Mouse (Mus musculus): ENCODE data around the gene Gpx3. TPM values are rescaled to one million over a fixed set of nuclear protein-coding genes. Genes with fewer than 3 reads are reported as not detected.
A peak's percentile ranks its signal among the peaks of the same experiment; 100 is the strongest.

Gpx3 gene
- polyA plus RNA-seq, 1 experiment from 2014 or later, result 20.9 TPM

DNA sequence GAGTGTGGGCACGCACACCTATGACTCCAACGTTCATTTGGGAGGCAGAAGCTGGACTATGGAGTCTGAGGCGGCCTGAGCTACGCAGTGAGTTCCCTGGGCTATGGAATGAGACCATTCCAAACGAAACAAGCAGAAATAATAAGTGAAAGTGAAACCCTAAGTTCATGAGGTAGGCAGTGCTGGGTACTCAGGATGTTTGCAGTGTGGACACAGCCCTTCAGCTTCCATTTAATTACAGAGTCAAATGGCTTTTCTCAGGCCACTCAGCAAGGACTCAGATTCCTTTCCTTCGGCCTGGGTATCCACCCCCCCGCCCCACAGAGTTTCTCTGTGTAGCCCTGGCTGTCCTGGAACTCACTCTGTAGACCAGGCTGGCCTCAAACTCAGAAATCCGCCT, 27.5 kb downstream of the Gpx3 start:
- Histone ChIP-seq H3K27me3 (no peaks in the 10 kb centered on the region), H3K4me1 (replicated peaks) (no peaks in the 10 kb centered on the region), H3K4me2 (no peak overlapping the region), H3K4me3 (replicated peaks) (no peak overlapping the region), H3K27ac (no peak overlapping the region), H3K36me3 (peaks cover 60% of the 10 kb centered on the region), H3K9ac (no peak overlapping the region), H3K9me3 (replicated peaks) (no peaks in the 10 kb centered on the region)
- no peak for DNase-seq
- ATAC-seq (ENCODE audit: low read depth), result no peak
- WGBS (ENCODE audit: insufficient replicate concordance), result 67% methylated on average over 8 of the region's 8 CpGs

DNA sequence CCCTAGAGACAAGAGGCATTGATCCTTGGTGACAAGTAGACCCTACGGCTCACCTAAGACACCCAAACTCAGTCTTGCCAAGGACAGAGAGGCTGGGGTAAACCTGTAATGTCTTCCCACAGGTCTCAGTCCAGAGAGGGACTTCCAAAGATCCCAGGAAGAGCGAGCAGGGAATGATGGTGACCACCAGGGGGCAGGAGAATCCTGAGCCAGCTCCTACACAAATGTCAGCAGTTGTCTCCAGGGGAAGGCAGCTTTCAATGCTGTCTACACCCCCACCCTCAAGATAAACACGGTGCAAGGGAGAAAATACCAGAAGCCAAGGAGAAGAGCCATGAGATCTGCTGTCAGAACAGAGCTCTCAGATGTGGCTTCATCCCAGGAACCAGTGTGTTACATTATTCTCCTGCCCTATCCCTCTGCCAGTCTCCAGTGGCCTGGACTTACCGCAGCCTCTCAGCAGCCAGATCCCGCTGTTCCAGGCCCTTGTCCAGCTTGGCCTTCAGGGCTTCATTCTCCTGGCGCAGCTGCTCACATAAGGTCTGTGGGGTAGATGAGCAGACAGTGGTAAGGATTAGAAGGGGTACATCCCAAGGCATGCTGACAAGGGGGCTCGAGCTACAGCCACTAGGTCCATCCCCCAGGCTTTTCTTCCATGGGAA, 28.2 kb downstream of the Gpx3 start:
- H3K4me3 ChIP-seq (replicated peaks), result no peak overlapping the region
- no peak overlapping the region for H3K27ac ChIP-seq
- peaks cover 60% of the 10 kb centered on the region for H3K36me3 ChIP-seq
- ATAC-seq (ENCODE audit: low read depth) (no peak), DNase-seq (no peak)
- no peak overlapping the region for H3K4me2 ChIP-seq
- WGBS (ENCODE audit: insufficient replicate concordance), result 61% methylated on average over 7 of the region's 7 CpGs
- H3K9me3 ChIP-seq (replicated peaks), result no peaks in the 10 kb centered on the region
- no peaks in the 10 kb centered on the region for H3K27me3 ChIP-seq
- no peak overlapping the region for H3K9ac ChIP-seq
- H3K4me1 ChIP-seq (replicated peaks), result no peaks in the 10 kb centered on the region

DNA sequence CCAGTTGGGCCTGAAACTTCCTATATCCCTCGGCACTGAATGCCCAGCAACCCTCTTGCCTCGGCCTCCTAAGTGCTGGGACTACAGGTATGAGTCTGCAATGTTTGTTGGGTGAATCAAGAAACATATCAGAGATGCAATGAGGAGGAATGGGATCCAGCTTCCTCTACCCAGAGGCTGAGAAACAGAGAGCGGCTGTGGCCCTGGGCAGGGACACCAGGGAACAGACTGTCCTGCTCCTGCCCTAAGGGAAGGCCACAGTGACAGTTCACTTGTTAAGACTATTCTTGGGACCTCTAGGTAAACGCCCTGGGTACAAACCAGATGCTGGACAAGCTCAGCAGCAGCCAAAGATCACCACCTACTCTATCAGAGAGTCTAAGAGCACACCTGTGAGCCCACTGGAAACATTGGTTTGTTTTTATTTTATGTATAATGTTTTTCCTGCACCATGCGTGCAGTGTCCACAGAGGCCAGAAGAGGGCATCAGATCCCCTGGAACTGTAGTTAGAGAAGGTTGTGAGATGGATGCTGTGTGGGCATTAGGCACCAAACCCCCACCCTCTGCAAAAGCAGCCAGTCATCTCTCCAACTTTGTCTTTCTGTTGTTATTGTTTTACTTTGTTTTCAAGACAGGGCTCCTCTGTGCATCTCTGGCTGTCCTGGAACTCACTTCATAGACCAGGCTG, 29.3 kb downstream of the Gpx3 start:
- ATAC-seq (ENCODE audit: low read depth), result no peak
- no peak for DNase-seq
- Histone ChIP-seq H3K9ac (no peak overlapping the region), H3K4me3 (replicated peaks) (no peak overlapping the region), H3K27ac (no peak overlapping the region), H3K4me2 (no peak overlapping the region), H3K27me3 (no peaks in the 10 kb centered on the region), H3K4me1 (replicated peaks) (peaks cover 8% of the 10 kb centered on the region), H3K9me3 (replicated peaks) (no peaks in the 10 kb centered on the region), H3K36me3 (peaks cover 52% of the 10 kb centered on the region)
- WGBS (ENCODE audit: insufficient replicate concordance), result 52% methylated on average over 5 of the region's 5 CpGs

DNA sequence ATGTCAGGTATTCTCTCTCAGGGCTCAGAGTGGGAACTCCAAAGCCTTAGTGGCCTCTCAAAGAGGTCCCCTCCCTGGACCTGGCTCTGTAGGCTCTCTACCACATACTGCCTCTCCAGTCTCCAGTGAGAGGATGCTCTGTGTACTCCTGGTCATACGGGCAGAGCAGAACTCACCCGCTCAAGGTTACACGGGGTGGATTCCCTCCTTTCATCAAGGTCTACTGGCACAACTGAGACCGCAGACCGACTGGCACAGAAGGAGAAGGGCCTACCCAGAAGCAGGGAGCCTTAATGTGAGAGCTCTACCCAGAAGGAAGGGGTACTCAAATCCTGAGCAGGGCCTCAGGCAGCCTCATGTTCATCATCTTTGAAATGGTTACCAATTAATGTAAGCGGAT, 30.3 kb downstream of the Gpx3 start:
- Histone ChIP-seq H3K36me3 (peaks cover 43% of the 10 kb centered on the region), H3K9ac (no peak overlapping the region), H3K27ac (no peak overlapping the region), H3K27me3 (no peaks in the 10 kb centered on the region), H3K9me3 (replicated peaks) (no peaks in the 10 kb centered on the region), H3K4me2 (no peak overlapping the region), H3K4me1 (replicated peaks) (peaks cover 13% of the 10 kb centered on the region), H3K4me3 (replicated peaks) (no peak overlapping the region)
- WGBS (ENCODE audit: insufficient replicate concordance), result 85% methylated on average over 6 of the region's 6 CpGs
- no peak for ATAC-seq (ENCODE audit: low read depth)
- DNase-seq, result no peak

DNA sequence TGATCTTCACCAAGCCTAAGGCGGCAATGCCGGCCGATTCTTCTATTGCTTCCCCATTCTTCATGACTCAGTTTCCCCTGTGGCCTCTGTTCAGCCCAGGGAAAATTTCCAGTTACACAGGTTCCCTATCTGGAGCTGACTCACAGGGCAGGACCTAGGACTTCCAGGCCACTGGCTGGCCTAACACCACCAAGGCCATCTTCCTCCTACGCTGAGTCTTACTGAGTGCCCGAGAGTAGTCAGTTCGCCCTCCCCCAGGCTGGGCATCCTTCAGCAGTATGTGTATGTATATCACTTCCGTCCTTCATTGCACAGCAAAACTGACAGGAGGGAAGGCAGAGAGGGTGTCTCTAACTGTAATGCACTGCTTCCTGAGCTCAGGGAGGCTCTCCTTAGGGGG, 31.9 kb downstream of the Gpx3 start:
- no peak for ATAC-seq (ENCODE audit: low read depth)
- H3K36me3 ChIP-seq, result peaks cover 33% of the 10 kb centered on the region
- DNase-seq, result no peak
- 71% methylated on average over 7 of the region's 7 CpGs for WGBS (ENCODE audit: insufficient replicate concordance)
- peaks cover 16% of the 10 kb centered on the region for H3K4me1 ChIP-seq (replicated peaks)
- H3K9me3 ChIP-seq (replicated peaks), result no peaks in the 10 kb centered on the region
- no peak overlapping the region for H3K4me3 ChIP-seq (replicated peaks)
- no peaks in the 10 kb centered on the region for H3K27me3 ChIP-seq
- H3K27ac ChIP-seq, result no peak overlapping the region
- H3K9ac ChIP-seq, result no peak overlapping the region
- no peak overlapping the region for H3K4me2 ChIP-seq

DNA sequence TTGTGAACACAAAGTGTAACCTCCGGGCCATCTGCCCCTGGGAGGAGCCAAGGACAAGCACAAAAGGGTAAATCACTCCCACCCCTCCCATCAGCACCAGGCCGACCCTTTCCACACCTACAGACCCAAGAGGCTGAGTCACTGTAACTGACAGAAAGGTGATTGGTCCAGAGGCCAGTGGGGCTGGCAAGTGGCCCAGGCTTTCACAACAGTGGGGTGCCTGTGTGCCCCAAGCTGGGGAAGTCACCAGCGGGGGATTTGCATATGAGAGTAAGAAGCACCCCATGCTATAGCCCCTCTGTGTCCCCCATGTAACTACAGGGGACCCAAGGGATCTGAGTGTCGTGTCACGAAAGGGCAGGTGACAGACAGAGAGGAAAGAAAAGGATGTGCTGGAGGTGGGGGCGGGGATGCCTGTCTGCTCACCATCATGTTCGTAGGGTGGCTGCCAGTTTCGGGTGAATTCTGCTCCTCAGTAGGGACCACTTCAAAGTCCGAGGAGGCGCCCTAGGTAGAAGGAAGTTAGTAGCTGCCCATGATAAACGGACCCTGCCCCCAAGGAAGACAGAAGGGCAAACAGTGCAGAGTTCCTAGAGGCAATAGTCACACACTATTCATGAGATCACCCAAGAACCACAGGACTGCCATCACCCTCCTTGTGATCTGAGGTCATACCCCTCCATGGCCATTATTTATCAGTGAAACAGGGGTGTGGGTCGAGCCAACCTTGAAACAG, 34.0 kb downstream of the Gpx3 start:
- ATAC-seq (ENCODE audit: low read depth) (peak; percentile 41; the same call in 1 of the 2 replicates), DNase-seq (no peak)
- H3K9ac ChIP-seq, result no peak overlapping the region
- H3K4me3 ChIP-seq (replicated peaks), result no peak overlapping the region
- H3K36me3 ChIP-seq, result peaks cover 20% of the 10 kb centered on the region
- peaks cover 19% of the 10 kb centered on the region for H3K4me1 ChIP-seq (replicated peaks)
- H3K9me3 ChIP-seq (replicated peaks), result no peaks in the 10 kb centered on the region
- no peak overlapping the region for H3K27ac ChIP-seq
- H3K27me3 ChIP-seq, result no peaks in the 10 kb centered on the region
- H3K4me2 ChIP-seq, result no peak overlapping the region
- 47% methylated on average over 12 of the region's 12 CpGs for WGBS (ENCODE audit: insufficient replicate concordance)

DNA sequence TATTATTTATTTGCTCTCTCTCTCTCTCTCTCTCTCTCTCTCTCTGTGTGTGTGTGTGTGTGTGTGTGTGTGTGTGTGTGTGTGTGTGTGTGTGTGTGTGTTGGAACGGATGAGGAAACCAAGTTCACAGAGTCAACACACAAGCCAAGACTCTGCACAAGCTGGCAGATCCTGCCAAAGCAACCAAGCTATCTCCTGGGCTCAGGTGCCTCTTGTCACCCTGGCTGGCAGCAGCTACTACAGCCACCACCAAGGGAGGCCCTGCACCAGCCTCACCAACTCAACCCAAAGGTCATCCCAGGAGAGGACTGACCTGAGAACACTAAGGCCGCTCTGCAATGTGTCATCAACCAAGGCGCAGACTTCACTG, 34.5 kb downstream of the Gpx3 start:
- H3K4me1 ChIP-seq (replicated peaks), result peaks cover 19% of the 10 kb centered on the region
- no peaks in the 10 kb centered on the region for H3K9me3 ChIP-seq (replicated peaks)
- no peak overlapping the region for H3K4me3 ChIP-seq (replicated peaks)
- H3K9ac ChIP-seq, result no peak overlapping the region
- ATAC-seq (ENCODE audit: low read depth) (no peak), DNase-seq (no peak)
- no peaks in the 10 kb centered on the region for H3K27me3 ChIP-seq
- peaks cover 19% of the 10 kb centered on the region for H3K36me3 ChIP-seq
- 71% methylated on average over 2 of the region's 3 CpGs for WGBS (ENCODE audit: insufficient replicate concordance)
- H3K4me2 ChIP-seq, result no peak overlapping the region
- no peak overlapping the region for H3K27ac ChIP-seq

DNA sequence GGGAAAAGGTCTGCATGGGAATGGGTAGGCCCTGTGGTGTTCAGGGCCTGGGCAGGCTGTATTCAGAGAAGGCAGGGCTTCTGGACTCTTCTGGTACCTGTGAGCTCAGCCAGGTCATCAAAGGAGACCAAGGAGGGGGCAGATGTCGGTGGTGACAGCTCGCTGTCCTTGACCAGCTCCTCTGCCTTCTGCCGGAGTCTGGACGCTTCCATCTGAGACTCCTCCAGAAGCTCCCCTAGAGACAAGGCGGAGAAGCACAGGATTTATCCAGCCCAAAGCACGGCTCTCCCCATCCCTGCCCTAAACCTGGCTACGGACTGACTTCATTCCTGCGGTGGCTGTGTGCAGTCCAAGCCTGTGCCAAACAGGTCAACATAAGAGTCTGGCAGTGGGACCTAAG, 37.2 kb downstream of the Gpx3 start:
- Histone ChIP-seq H3K36me3 (0 out of 2 replicates have a peak, but pooled peaks cover 3% of the 10 kb centered on the region), H3K9me3 (replicated peaks) (no peaks in the 10 kb centered on the region), H3K4me2 (no peak overlapping the region), H3K27me3 (no peaks in the 10 kb centered on the region), H3K27ac (no peak overlapping the region), H3K4me1 (replicated peaks) (peaks cover 19% of the 10 kb centered on the region), H3K4me3 (replicated peaks) (no peak overlapping the region), H3K9ac (no peak overlapping the region)
- DNase-seq (no peak), ATAC-seq (ENCODE audit: low read depth) (no peak)
- WGBS (ENCODE audit: insufficient replicate concordance), result 85% methylated on average over 8 of the region's 8 CpGs

DNA sequence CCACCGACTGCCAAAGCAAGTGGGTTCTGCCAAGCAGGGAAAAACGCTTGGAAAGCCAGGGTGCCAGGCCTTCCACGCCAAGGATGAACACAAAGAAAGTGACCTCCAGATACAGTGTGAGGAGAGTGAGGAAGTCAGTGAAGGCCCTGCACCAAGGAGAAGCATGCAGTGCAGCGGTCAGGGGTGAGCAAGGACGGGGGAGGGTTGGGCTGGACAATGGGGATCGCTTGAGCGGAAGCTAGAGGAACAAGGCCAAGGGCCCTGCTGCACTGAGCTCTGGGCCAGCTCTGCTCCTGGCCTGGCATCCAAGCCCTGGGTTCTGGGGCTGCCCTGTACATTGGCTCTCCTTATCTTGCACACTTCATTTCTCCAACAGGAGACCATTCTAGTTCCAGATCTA, 37.8 kb downstream of the Gpx3 start:
- Histone ChIP-seq H3K4me1 (replicated peaks) (peaks cover 19% of the 10 kb centered on the region), H3K9ac (no peak overlapping the region), H3K4me2 (no peak overlapping the region), H3K4me3 (replicated peaks) (no peak overlapping the region), H3K27me3 (no peaks in the 10 kb centered on the region), H3K9me3 (replicated peaks) (no peaks in the 10 kb centered on the region), H3K36me3 (0 out of 2 replicates have a peak, but pooled peaks cover 3% of the 10 kb centered on the region), H3K27ac (no peak overlapping the region)
- ATAC-seq (ENCODE audit: low read depth), result no peak
- DNase-seq, result no peak
- 63% methylated on average over 7 of the region's 7 CpGs for WGBS (ENCODE audit: insufficient replicate concordance)

DNA sequence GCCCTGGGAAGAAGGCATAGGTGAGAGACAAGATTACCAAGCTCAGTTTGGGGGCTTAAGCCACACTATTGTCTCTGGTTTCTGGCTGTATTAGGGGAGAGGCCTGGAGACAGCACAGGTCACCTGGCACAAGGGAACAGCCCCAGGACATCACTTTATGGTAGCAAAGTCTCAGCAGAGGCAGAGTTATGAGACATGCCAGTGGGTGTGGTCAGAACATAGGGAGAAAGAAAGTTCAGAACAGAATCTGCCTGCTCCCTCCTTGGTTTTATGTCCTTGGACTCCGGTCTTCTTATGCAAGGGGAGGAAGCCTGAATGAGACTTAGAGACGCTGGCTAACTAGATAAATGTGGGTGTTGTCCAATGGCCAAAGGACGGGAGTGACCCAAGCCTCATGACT, 42.4 kb downstream of the Gpx3 start:
- Histone ChIP-seq H3K4me2 (no peak overlapping the region), H3K9me3 (replicated peaks) (no peaks in the 10 kb centered on the region), H3K9ac (no peak overlapping the region), H3K4me3 (replicated peaks) (no peak overlapping the region), H3K4me1 (replicated peaks) (no peaks in the 10 kb centered on the region; the same call in 1 of the 2 replicates), H3K27me3 (no peaks in the 10 kb centered on the region), H3K36me3 (no peaks in the 10 kb centered on the region; the same call in 1 of the 2 replicates), H3K27ac (no peak overlapping the region)
- WGBS (ENCODE audit: insufficient replicate concordance), result 71% methylated on average over 3 of the region's 3 CpGs
- ATAC-seq (ENCODE audit: low read depth) (no peak), DNase-seq (no peak)

DNA sequence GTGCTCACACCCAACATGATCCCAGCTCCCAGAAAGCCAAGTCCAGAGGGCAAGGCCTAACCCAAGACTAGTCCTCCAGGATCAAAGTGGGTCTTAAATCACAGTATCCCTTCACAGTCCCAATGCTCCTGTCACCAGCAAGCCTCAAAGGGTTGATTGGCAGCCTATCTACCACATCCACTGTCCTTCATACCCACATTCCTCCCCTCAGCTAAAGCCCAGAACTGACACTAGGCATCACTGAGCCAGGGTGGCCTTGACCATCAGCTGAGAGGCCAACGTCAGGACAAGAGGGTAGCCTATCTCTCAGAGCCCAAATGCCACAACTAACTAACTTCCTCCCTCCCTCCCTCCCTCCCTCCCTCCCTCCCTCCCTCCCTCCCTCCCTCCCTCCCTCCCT, 47.5 kb downstream of the Gpx3 start:
- no peak overlapping the region for H3K4me3 ChIP-seq (replicated peaks)
- 8% methylated on average over 1 of the region's 1 CpGs for WGBS (ENCODE audit: insufficient replicate concordance)
- no peaks in the 10 kb centered on the region; the same call in 1 of the 2 replicates for H3K36me3 ChIP-seq
- ATAC-seq (ENCODE audit: low read depth) (no peak), DNase-seq (no peak)
- H3K9ac ChIP-seq, result no peak overlapping the region
- H3K4me1 ChIP-seq (replicated peaks), result peaks cover 26% of the 10 kb centered on the region
- H3K4me2 ChIP-seq, result no peak overlapping the region
- no peak overlapping the region for H3K27ac ChIP-seq
- no peaks in the 10 kb centered on the region for H3K9me3 ChIP-seq (replicated peaks)
- H3K27me3 ChIP-seq, result no peaks in the 10 kb centered on the region

Measured in liver, embryonic 13.5 days (tissue).